Mouse (Mus musculus): ENCODE measurements around the gene AU040320. TPM values are rescaled to one million over a fixed set of nuclear protein-coding genes. Genes with fewer than 3 reads are reported as not detected.

Gene AU040320
- total and polyA plus RNA-seq, 2 experiments = 8.9 to 13.0 TPM

- Histone ChIP-seq H3K36me3 (ENCODE audit: control insufficient read depth, insufficient read depth, low read length) (peaks cover 3% of the 10 kb centered on the region), H3K9ac (ENCODE audit: low read depth, low read length) (no peak overlapping the region), H3K79me2 (ENCODE audit: control insufficient read depth, insufficient read depth, low read length) (no peaks in the 10 kb centered on the region; the same call in 1 of the 2 replicates), H3K4me1 (ENCODE audit: control insufficient read depth, insufficient read depth, low read length) (no peaks in the 10 kb centered on the region), H3K27ac (replicated peaks; ENCODE audit: insufficient read depth, low read depth, low read length) (no peak overlapping the region), H3K4me3 (ENCODE audit: insufficient read depth, low read depth, low read length) (no peak overlapping the region), H3K27me3 (ENCODE audit: control insufficient read depth, insufficient read depth, low read length) (no peaks in the 10 kb centered on the region)
- no peak for TF ChIP-seq CTCF (IDR thresholded peaks at IDR 0.05; ENCODE audit: low read depth, low read length)
- TF ChIP-seq POLR2A (IDR thresholded peaks at IDR 0.05; ENCODE audit: extremely low read depth, insufficient read depth, low read length) = no peak
- 90% methylated on average over 3 of the region's 3 CpGs for WGBS
- no peak for DNase-seq (ENCODE audit: extremely low read depth, low read depth, low spot score)
Measured at GRCm38 (mm10) chr4:126781871-126782270, 28.5 kb downstream of the AU040320 start.

GRCm38 (mm10) chr4:126782512-126782911 lies 29.2 kb downstream of the AU040320 start:
- H3K4me1 ChIP-seq (ENCODE audit: control insufficient read depth, insufficient read depth, low read length) = no peaks in the 10 kb centered on the region
- no peak overlapping the region for H3K27ac ChIP-seq (replicated peaks; ENCODE audit: insufficient read depth, low read depth, low read length)
- no peak for TF ChIP-seq POLR2A (IDR thresholded peaks at IDR 0.05; ENCODE audit: extremely low read depth, insufficient read depth, low read length)
- no peak overlapping the region for H3K9ac ChIP-seq (ENCODE audit: low read depth, low read length)
- DNase-seq (ENCODE audit: extremely low read depth, low read depth, low spot score) = no peak
- WGBS = 96% methylated on average over 8 of the region's 8 CpGs
- H3K27me3 ChIP-seq (ENCODE audit: control insufficient read depth, insufficient read depth, low read length) = no peaks in the 10 kb centered on the region
- H3K36me3 ChIP-seq (ENCODE audit: control insufficient read depth, insufficient read depth, low read length) = peaks cover 6% of the 10 kb centered on the region
- H3K79me2 ChIP-seq (ENCODE audit: control insufficient read depth, insufficient read depth, low read length) = no peaks in the 10 kb centered on the region; the same call in 1 of the 2 replicates
- H3K4me3 ChIP-seq (ENCODE audit: insufficient read depth, low read depth, low read length) = no peak overlapping the region

GRCm38 (mm10) chr4:126782996-126783395 lies 29.7 kb downstream of the AU040320 start:
- TF ChIP-seq CTCF (IDR thresholded peaks at IDR 0.05; ENCODE audit: low read depth, low read length) = no peak
- TF ChIP-seq POLR2A (IDR thresholded peaks at IDR 0.05; ENCODE audit: extremely low read depth, insufficient read depth, low read length) = no peak
- Histone ChIP-seq H3K4me1 (ENCODE audit: control insufficient read depth, insufficient read depth, low read length) (no peaks in the 10 kb centered on the region), H3K27ac (replicated peaks; ENCODE audit: insufficient read depth, low read depth, low read length) (no peak overlapping the region), H3K79me2 (ENCODE audit: control insufficient read depth, insufficient read depth, low read length) (no peaks in the 10 kb centered on the region; the same call in 1 of the 2 replicates), H3K36me3 (ENCODE audit: control insufficient read depth, insufficient read depth, low read length) (peaks cover 6% of the 10 kb centered on the region), H3K9ac (ENCODE audit: low read depth, low read length) (no peak overlapping the region), H3K4me3 (ENCODE audit: insufficient read depth, low read depth, low read length) (no peak overlapping the region), H3K27me3 (ENCODE audit: control insufficient read depth, insufficient read depth, low read length) (no peaks in the 10 kb centered on the region)
- DNase-seq (ENCODE audit: extremely low read depth, low read depth, low spot score) = no peak
- 77% methylated on average over 8 of the region's 8 CpGs for WGBS

- no peak overlapping the region for H3K4me3 ChIP-seq (ENCODE audit: insufficient read depth, low read depth, low read length)
- no peak overlapping the region for H3K9ac ChIP-seq (ENCODE audit: low read depth, low read length)
- no peak overlapping the region for H3K27ac ChIP-seq (replicated peaks; ENCODE audit: insufficient read depth, low read depth, low read length)
- no peak for TF ChIP-seq CTCF (IDR thresholded peaks at IDR 0.05; ENCODE audit: low read depth, low read length)
- TF ChIP-seq POLR2A (IDR thresholded peaks at IDR 0.05; ENCODE audit: extremely low read depth, insufficient read depth, low read length) = no peak
- no peaks in the 10 kb centered on the region for H3K4me1 ChIP-seq (ENCODE audit: control insufficient read depth, insufficient read depth, low read length)
- H3K27me3 ChIP-seq (ENCODE audit: control insufficient read depth, insufficient read depth, low read length) = no peaks in the 10 kb centered on the region
- H3K36me3 ChIP-seq (ENCODE audit: control insufficient read depth, insufficient read depth, low read length) = peaks cover 13% of the 10 kb centered on the region; the same call in 1 of the 2 replicates
- H3K79me2 ChIP-seq (ENCODE audit: control insufficient read depth, insufficient read depth, low read length) = peaks cover 3% of the 10 kb centered on the region
- whole genome bisulfite sequencing = 95% methylated on average over 7 of the region's 7 CpGs
- no peak for DNase-seq (ENCODE audit: extremely low read depth, low read depth, low spot score)
Measured at GRCm38 (mm10) chr4:126792341-126793102, 39.2 kb downstream of the AU040320 start.

GRCm38 (mm10) chr4:126802174-126802573 lies 48.8 kb downstream of the AU040320 start:
- Histone ChIP-seq H3K79me2 (ENCODE audit: control insufficient read depth, insufficient read depth, low read length) (no peaks in the 10 kb centered on the region), H3K4me1 (ENCODE audit: control insufficient read depth, insufficient read depth, low read length) (no peaks in the 10 kb centered on the region), H3K36me3 (ENCODE audit: control insufficient read depth, insufficient read depth, low read length) (peaks cover 2% of the 10 kb centered on the region; the same call in 1 of the 2 replicates), H3K4me3 (ENCODE audit: insufficient read depth, low read depth, low read length) (no peak overlapping the region), H3K27ac (replicated peaks; ENCODE audit: insufficient read depth, low read depth, low read length) (no peak overlapping the region), H3K27me3 (ENCODE audit: control insufficient read depth, insufficient read depth, low read length) (no peaks in the 10 kb centered on the region), H3K9ac (ENCODE audit: low read depth, low read length) (no peak overlapping the region)
- no peak for DNase-seq (ENCODE audit: extremely low read depth, low read depth, low spot score)
- WGBS = 98% methylated on average over 8 of the region's 8 CpGs
- TF ChIP-seq POLR2A (IDR thresholded peaks at IDR 0.05; ENCODE audit: extremely low read depth, insufficient read depth, low read length) (no peak), CTCF (IDR thresholded peaks at IDR 0.05; ENCODE audit: low read depth, low read length) (no peak)

GRCm38 (mm10) chr4:126803268-126803873 lies 50.0 kb downstream of the AU040320 start:
- Histone ChIP-seq H3K79me2 (ENCODE audit: control insufficient read depth, insufficient read depth, low read length) (no peaks in the 10 kb centered on the region), H3K36me3 (ENCODE audit: control insufficient read depth, insufficient read depth, low read length) (peaks cover 5% of the 10 kb centered on the region; the same call in 1 of the 2 replicates), H3K4me1 (ENCODE audit: control insufficient read depth, insufficient read depth, low read length) (no peaks in the 10 kb centered on the region), H3K27me3 (ENCODE audit: control insufficient read depth, insufficient read depth, low read length) (no peaks in the 10 kb centered on the region), H3K9ac (ENCODE audit: low read depth, low read length) (no peak overlapping the region), H3K27ac (replicated peaks; ENCODE audit: insufficient read depth, low read depth, low read length) (no peak overlapping the region), H3K4me3 (ENCODE audit: insufficient read depth, low read depth, low read length) (no peak overlapping the region)
- 77% methylated on average over 8 of the region's 8 CpGs for WGBS
- DNase-seq (ENCODE audit: extremely low read depth, low read depth, low spot score) = no peak
- TF ChIP-seq CTCF (IDR thresholded peaks at IDR 0.05; ENCODE audit: low read depth, low read length) = no peak; the same call in 1 of the 2 replicates

All from liver, adult 2 months (tissue).